Mouse (Mus musculus) kidney, postnatal 14 days (tissue): ENCODE measurements at regions not wholly inside any gene's neighbourhood (a gene's known extent, or its start where the extent isn't known, plus 50 kb on each side); places are given as distances from the start of the nearest gene placed in this dataset.

ENCODE experiments used
- DNase-seq: peaks from one replicate; pipeline ENCODE4 v3.0.0; 2022; ENCODE audit warnings: mixed read lengths

- DNase-seq, result no peak
Measured at GRCm38 (mm10) chr6:47354515-47354914, 98.7 kb upstream of the Cul1 start.

DNA sequence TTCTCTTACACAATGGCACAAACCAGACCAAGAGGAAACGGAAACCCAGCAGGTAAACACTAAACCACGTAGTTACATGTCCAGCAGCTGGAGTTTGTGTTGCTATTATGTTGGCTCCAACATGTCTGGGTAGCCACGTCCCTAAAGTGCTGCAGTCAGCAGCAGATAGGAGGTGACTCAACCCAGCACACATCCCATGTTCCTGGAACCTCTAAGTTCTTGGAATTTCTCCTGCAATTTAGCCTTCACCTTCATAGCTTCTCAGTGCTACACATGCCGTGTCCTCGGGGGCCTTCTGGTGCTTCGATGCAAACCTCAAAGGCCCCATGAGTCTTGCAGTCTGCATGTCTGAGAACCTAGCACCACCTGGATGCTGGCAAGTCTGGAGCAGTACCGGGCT is 97.7 kb upstream of the Cul1 start:
- DNase-seq, result no peak

- DNase-seq, result no peak
Measured at GRCm38 (mm10) chr6:47356500-47356899, 96.7 kb upstream of the Cul1 start.

DNA sequence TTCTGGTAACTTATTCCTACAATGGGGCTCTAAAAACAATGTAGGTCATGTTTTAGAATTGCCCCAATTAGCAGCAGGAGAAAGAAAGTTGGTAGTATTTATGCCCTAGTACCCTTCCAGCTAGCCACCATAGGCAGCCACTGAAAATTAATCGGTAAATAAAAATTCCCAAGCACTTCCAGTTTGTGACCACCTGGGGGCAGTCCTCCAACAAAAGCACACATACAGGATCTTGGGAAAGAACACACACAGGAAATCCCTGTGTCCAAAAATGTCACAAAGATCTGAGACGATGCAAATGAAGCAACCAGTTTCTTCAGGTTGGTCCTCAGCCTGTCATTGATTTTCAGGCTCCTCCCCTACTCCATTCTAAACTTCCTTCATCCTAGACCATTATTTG is 94.5 kb upstream of the Cul1 start:
- peak; percentile 26 for DNase-seq

DNA sequence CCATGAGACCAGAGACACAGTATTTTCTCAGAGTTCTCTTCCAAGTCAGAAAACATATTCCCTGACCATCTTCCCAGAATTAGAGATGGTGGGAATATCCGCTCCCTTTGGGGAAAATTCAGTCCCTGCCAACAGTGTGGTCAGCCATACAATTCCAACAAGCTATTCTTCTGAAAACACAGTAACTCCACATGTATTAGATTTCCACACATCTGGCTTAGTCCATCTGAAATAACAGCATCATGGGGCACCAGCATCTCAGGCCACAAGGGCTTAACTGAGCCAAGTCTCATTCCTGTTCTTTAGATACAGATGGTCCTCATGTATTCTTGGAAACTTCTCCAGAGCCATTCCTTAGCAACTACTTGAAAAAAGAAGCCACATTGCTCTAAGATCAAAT is 89.2 kb upstream of the Cul1 start:
- no peak for DNase-seq

GRCm38 (mm10) chr6:47364556-47364955 is 88.6 kb upstream of the Cul1 start:
- DNase-seq, result no peak

DNA sequence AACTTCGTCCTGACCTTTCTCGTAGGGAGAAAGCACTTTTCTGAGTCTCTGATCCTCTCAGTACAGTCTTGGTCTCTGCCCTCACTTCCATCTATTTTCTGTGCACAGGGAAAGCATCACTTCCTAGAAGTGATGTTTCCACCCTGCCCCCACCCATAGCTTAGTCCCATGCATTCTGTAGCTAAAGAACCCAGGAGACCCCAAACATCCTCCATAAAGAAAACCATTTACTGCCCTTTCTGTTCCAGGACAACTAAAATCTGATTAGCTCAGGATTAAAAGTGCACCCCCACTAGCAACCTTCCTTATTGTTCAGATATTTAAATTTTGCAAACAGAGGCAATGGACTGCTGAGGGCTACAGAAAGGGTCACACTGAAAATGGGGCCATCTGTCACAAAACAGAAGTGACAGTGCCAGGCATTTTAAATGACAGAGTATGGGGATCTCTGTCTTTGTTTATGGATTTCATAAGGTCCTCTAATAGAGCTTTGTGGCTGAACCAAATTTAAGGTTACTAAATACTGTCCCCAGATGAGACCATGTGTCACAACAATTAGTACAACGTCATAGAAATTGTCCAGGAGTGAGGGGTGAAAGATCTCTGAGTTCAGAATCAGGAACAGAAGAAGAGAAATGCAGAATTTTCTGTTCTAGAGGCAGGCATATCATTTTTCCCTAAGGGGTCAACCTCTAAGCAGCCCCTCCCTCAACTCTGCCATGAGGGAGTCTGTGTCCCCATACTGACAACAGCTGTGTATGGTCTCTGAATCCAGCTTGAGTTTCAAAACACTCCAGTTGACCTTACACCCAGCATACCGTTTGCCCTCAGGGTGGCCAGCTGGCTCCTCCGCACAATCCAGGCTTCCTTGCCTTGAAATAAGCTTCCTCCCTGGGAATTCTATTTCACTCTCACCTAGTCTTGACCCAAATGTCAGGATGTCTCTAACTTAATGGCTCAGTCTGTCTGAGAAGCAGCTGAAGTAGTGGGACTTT is 87.2 kb upstream of the Cul1 start:
- DNase-seq, result no peak

GRCm38 (mm10) chr6:47367461-47367860 is 85.7 kb upstream of the Cul1 start:
- no peak for DNase-seq

DNA sequence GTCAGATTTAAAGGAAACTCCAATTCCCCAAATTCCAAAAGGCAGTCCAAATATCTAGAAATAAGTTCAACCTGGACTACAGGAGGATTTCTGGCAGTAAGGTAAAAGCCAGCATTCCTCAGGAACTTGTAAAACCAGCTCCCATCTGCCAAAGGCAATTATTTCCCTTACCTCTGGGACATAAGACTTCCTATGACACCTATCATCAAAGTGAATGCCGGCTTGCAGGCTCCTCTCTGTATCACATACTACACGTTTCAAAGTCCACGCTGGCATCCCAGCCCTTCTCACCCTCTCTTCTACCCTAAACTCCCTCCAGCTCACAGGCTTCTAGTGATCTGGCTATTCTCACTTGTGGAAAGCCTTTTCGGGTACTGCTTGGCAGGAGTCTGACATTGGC is 77.5 kb upstream of the Cul1 start:
- DNase-seq, result no peak

DNA sequence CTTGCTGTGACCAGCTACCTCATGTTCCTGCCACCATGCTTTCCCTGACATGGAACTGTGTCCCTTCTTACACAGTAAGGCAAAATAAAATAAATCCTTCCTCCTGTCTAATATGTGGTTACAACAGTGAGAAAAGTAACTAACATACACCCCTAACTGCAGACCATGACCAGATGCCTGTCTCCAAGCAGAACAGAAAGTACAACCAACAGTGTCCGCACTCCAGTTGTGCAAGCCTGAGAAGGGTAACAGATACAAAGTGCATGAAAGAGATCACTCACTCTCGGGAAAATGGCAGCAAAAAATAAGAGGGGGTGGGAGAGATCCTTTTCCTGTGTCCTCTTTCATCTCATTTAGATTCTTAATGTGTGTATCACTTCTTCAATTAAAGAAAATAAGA is 71.7 kb upstream of the Cul1 start:
- no peak for DNase-seq

DNA sequence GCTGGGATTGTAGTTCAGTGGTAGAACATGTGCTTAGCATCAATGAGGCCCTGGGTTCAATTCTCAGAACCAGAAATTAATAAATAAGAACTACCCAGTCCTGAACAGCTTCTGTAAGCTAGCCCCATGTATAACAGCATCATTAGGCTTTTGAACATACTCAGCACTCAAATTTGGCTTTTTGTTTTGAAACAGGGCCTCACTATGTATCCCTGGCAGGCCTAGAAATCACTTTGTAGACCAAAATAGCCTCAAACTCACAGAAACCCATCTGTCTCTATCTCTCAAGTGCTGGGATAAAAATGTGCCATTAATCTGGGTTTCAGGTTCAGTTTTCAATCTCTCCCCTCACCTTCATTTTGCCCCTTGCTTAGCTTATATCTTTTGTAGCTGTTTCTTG is 66.6 kb upstream of the Cul1 start:
- DNase-seq, result no peak

GRCm38 (mm10) chr6:47389908-47390307 is 63.3 kb upstream of the Cul1 start:
- DNase-seq, result no peak

- peak; percentile 9 for DNase-seq
Measured at GRCm38 (mm10) chr6:47390436-47391002, 62.7 kb upstream of the Cul1 start.

DNA sequence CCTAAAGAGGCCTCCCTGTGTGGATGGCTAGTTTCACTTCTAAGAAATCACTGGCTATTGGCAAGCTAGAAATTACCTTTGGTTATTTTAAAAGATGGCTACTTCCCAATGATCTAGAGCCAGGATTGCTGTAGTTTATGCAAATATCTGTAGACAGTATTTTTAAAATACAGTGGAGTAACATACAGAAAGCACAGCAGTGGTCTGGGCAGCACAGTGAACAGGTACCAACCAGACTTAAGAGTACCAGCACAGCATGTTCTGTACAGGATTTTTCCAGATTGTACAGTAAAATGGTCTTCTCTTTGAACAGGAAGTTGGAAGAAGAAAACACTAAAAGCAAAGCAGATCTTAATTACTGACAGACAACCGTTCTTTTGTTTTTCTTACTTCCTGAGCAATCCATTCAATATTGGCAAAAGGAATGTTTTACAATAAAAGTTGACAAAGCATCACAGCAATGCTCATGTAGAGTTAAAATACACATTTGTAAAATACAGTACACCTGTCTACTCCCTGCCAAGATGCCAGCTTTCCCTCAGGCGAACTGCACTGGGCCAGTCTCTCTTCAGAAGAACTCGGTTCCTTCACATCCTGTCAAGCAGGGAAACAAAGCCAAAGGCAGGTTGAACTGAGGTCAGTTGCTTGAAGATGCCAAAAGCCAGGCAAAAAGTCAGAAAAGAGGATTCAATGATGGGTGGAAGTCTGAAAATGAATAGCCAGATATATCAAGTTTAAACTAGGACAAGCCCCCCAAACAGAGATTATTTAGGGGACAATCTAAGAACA is 62.0 kb upstream of the Cul1 start:
- no peak for DNase-seq

DNA sequence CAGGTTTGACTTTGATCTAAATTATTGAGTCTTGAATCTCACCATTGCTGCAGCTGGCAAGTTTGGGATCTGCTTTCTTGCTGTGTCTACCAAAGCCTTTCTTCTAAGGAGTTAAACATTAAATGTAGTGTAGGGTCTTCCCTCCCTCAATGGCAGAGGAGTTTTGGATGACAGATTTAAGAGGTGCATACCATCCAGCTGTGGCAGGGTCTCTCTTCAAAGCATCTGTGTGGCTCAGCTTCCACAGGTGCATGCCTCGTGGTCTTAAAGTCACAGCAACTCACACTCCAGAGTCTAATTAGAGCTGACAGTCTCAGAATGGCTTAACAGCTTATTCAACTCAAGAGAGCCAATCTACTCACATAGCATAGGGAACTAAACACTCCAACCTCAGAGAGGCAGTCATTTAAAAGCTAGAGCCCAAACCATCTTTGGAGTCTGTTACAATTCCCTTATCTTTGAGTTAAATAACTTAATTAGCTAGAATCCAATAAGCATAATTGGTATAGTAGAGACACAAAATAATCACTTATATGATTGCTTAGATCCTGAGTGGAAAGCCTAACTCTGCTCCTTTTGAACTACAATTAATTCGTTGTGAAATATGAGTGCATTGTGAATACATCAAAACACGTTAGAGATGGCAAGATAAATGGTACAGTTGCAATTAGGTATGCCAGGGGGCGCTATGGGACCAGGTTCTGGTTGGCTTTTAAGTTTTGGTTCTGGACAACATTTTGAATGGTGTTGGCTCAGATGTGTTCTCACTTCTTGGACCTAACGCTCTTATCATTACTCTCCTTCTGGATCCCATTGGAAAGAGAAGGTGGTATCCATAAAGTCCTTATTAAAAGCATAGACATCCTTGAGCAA is 57.5 kb upstream of the Cul1 start:
- peak; percentile 36 for DNase-seq
